Comparison of ENCODE assay signal across 10 mouse cellular contexts in genomic region chr15:78896149-78896548, GRCm38 (mm10). TPM values are rescaled to one million over a fixed set of nuclear protein-coding genes. Genes with fewer than 3 reads are reported as not detected.
DNase-seq lines count a peak whose midpoint lies in the region; ATAC-seq and TF ChIP-seq lines count a peak whose summit lies in the region.
"Had no signal": no experiment of that assay in that cellular context is flagged by ENCODE, and none has a peak within 500 bp of the region (broad histone marks: within the 10 kb centered on the region; RNA-seq: fewer than 3 reads in every experiment).

No protein-coding gene starts in this region.

- no peaks in the 10 kb centered on the region for H3K9me3 ChIP-seq in kidney, postnatal 0 days (replicated peaks; ENCODE audit: low read length)
- H3K9me3 ChIP-seq in kidney, embryonic 16.5 days (ENCODE audit: low read length): no peaks in the 10 kb centered on the region
- H3K9me3 ChIP-seq in liver, embryonic 16.5 days (replicated peaks; ENCODE audit: control insufficient read depth, low read length): no peaks in the 10 kb centered on the region
- H3K9me3 ChIP-seq: neural tube, embryonic 15.5 days had no signal

- 82% methylated on average over 3 of the region's 3 CpGs for WGBS in kidney, postnatal 0 days
- WGBS in kidney, embryonic 16.5 days: 78% methylated on average over 3 of the region's 3 CpGs
- 40% methylated on average over 3 of the region's 3 CpGs for WGBS in liver, embryonic 16.5 days (ENCODE audit: insufficient replicate concordance)

- H3K4me3 ChIP-seq in kidney, postnatal 0 days (replicated peaks; ENCODE audit: low read depth, low read length): no peak overlapping the region
- no peak overlapping the region for H3K4me3 ChIP-seq in kidney, embryonic 16.5 days (ENCODE audit: low read length)
- no peak overlapping the region for H3K4me3 ChIP-seq in liver, embryonic 16.5 days (ENCODE audit: low read depth, low read length)
- H3K4me3 ChIP-seq: neural tube, embryonic 15.5 days had no signal

- H3K27me3 ChIP-seq in kidney, postnatal 0 days (ENCODE audit: insufficient read depth, low read length): no peaks in the 10 kb centered on the region
- no peaks in the 10 kb centered on the region for H3K27me3 ChIP-seq in kidney, embryonic 16.5 days (ENCODE audit: insufficient read depth, low read length)
- H3K27me3 ChIP-seq in liver, embryonic 16.5 days (ENCODE audit: control insufficient read depth, insufficient read depth, low read depth, low read length): no peaks in the 10 kb centered on the region

- DNase-seq in kidney, postnatal 0 days (ENCODE audit: low spot score): no peak
- peak; percentile 55 for DNase-seq in thymus, postnatal 14 days
- no peak for DNase-seq in urinary bladder, adult 2 months (ENCODE audit: low spot score)
- DNase-seq in cerebellum, postnatal 14 days: no peak
- DNase-seq: left cerebral cortex, postnatal 4 days had no signal

- peaks cover 37% of the 10 kb centered on the region for H3K4me1 ChIP-seq in kidney, postnatal 0 days (replicated peaks; ENCODE audit: insufficient read depth, low read length)
- H3K4me1 ChIP-seq in kidney, embryonic 16.5 days (ENCODE audit: insufficient read depth, low read length): peaks cover 72% of the 10 kb centered on the region
- H3K4me1 ChIP-seq in liver, embryonic 16.5 days (ENCODE audit: control insufficient read depth, low read depth, low read length): peaks cover 81% of the 10 kb centered on the region

- peaks cover 24% of the 10 kb centered on the region for H3K36me3 ChIP-seq in kidney, postnatal 0 days (ENCODE audit: insufficient read depth, low read length)
- H3K36me3 ChIP-seq in kidney, embryonic 16.5 days (ENCODE audit: insufficient read depth, low read length): peaks cover 19% of the 10 kb centered on the region
- peaks cover 5% of the 10 kb centered on the region for H3K36me3 ChIP-seq in liver, embryonic 16.5 days (ENCODE audit: control insufficient read depth, insufficient read depth)

- ATAC-seq in kidney, postnatal 0 days (replicated peaks; ENCODE audit: low FRiP score, low read depth): no peak
- no peak for ATAC-seq in kidney, embryonic 16.5 days (ENCODE audit: low FRiP score, low TSS enrichment)
- ATAC-seq in activated CD4-positive, CD25-positive, alpha-beta regulatory T cell, adult 4 months: peak; percentile 57
- no peak for ATAC-seq in liver, embryonic 16.5 days (ENCODE audit: low read depth)
- no peak for ATAC-seq in cerebellum, adult (ENCODE audit: insufficient number of reproducible peaks, low FRiP score, low TSS enrichment)

- H3K9ac ChIP-seq in kidney, postnatal 0 days (ENCODE audit: low read depth, low read length): no peak overlapping the region
- no peak overlapping the region for H3K9ac ChIP-seq in kidney, embryonic 16.5 days (replicated peaks; ENCODE audit: low read length)
- no peak overlapping the region for H3K9ac ChIP-seq in liver, embryonic 16.5 days (ENCODE audit: low read depth, low read length)
- H3K9ac ChIP-seq: neural tube, embryonic 15.5 days had no signal

- H3K27ac ChIP-seq in kidney, postnatal 0 days: 0 out of 2 replicates have a peak overlapping the region, but pooled peaks have one; percentile 13
- H3K27ac ChIP-seq in kidney, embryonic 16.5 days (ENCODE audit: low read length): no peak overlapping the region
- peak overlapping the region; percentile 54 for H3K27ac ChIP-seq in liver, embryonic 16.5 days (ENCODE audit: low read length)
- H3K27ac ChIP-seq: neural tube, embryonic 15.5 days had no signal

- no peak overlapping the region for H3K4me2 ChIP-seq in kidney, postnatal 0 days (ENCODE audit: low read length)
- no peak overlapping the region for H3K4me2 ChIP-seq in kidney, embryonic 16.5 days (replicated peaks; ENCODE audit: low read depth, low read length)
- no peak overlapping the region for H3K4me2 ChIP-seq in liver, embryonic 16.5 days (ENCODE audit: low read depth, low read length)
- H3K4me2 ChIP-seq: neural tube, embryonic 15.5 days had no signal

- TF ChIP-seq CTCF in kidney, postnatal 0 days (IDR thresholded peaks at IDR 0.05; ENCODE audit: low read depth): no peak

RNA-seq across cellular contexts. Expression of gene Gm49510, which starts 3.3 kb away (rescaled TPM):
- 0.30 TPM in 1 of 2 replicates, not detected in the other for polyA plus RNA-seq in kidney, postnatal 0 days (2015; fragmentation: Nextera tagmentation; extraction: Ambion mirVana)
- polyA plus RNA-seq in kidney, embryonic 16.5 days (2015; fragmentation: Nextera tagmentation; extraction: Ambion mirVana): 0.37 and 0.70 TPM in 2 replicates
- polyA plus RNA-seq in activated CD4-positive, CD25-positive, alpha-beta regulatory T cell, adult 4 months (2017; shearing (Covaris generic)): not detected
- 0.18 and 0.22 TPM in 2 replicates for polyA plus RNA-seq in liver, embryonic 16.5 days (2015; fragmentation: Nextera tagmentation; extraction: Ambion mirVana)
- polyA plus RNA-seq in urinary bladder, adult 2 months (2012; rRNA removed): 0.04 and 0.06 TPM in 2 replicates
- polyA plus RNA-seq: neural tube, embryonic 15.5 days had no signal

RNA-seq across cellular contexts. Expression of gene Sh3bp1, which starts 3.4 kb away (rescaled TPM):
- polyA plus RNA-seq in kidney, postnatal 0 days (2015; fragmentation: Nextera tagmentation; extraction: Ambion mirVana): 19.6 and 24.6 TPM in 2 replicates
- 33.1 and 41.0 TPM in 2 replicates for polyA plus RNA-seq in kidney, embryonic 16.5 days (2015; fragmentation: Nextera tagmentation; extraction: Ambion mirVana)
- polyA plus RNA-seq in activated CD4-positive, CD25-positive, alpha-beta regulatory T cell, adult 4 months (2017; shearing (Covaris generic)): 10 to 100 TPM; 43.8 to 75.5 TPM
- 13.1 and 14.2 TPM in 2 replicates for polyA plus RNA-seq in liver, embryonic 16.5 days (2015; fragmentation: Nextera tagmentation; extraction: Ambion mirVana)
- 34.6 and 35.1 TPM in 2 replicates for polyA plus RNA-seq in urinary bladder, adult 2 months (2012; rRNA removed)

RNA-seq across cellular contexts. Expression of gene Pdxp, which starts 17.6 kb away (rescaled TPM):
- 7.1 and 7.8 TPM in 2 replicates for polyA plus RNA-seq in kidney, postnatal 0 days (2015; fragmentation: Nextera tagmentation; extraction: Ambion mirVana)
- 11.7 and 12.0 TPM in 2 replicates for polyA plus RNA-seq in kidney, embryonic 16.5 days (2015; fragmentation: Nextera tagmentation; extraction: Ambion mirVana)
- polyA plus RNA-seq in activated CD4-positive, CD25-positive, alpha-beta regulatory T cell, adult 4 months (2017; shearing (Covaris generic)): 1 to 10 TPM; 2.5 TPM
- 2.7 and 3.1 TPM in 2 replicates for polyA plus RNA-seq in liver, embryonic 16.5 days (2015; fragmentation: Nextera tagmentation; extraction: Ambion mirVana)
- polyA plus RNA-seq in urinary bladder, adult 2 months (2012; rRNA removed): 2.4 and 3.8 TPM in 2 replicates

RNA-seq across cellular contexts. Expression of gene Gga1, which starts 19.2 kb away (rescaled TPM):
- polyA plus RNA-seq in kidney, postnatal 0 days (2015; fragmentation: Nextera tagmentation; extraction: Ambion mirVana): 41.5 and 42.8 TPM in 2 replicates
- 54.7 and 61.9 TPM in 2 replicates for polyA plus RNA-seq in kidney, embryonic 16.5 days (2015; fragmentation: Nextera tagmentation; extraction: Ambion mirVana)
- 10 to 100 TPM; 13.8 to 18.1 TPM for polyA plus RNA-seq in activated CD4-positive, CD25-positive, alpha-beta regulatory T cell, adult 4 months (2017; shearing (Covaris generic))
- 18.6 and 19.6 TPM in 2 replicates for polyA plus RNA-seq in liver, embryonic 16.5 days (2015; fragmentation: Nextera tagmentation; extraction: Ambion mirVana)
- 53.5 and 56.7 TPM in 2 replicates for polyA plus RNA-seq in urinary bladder, adult 2 months (2012; rRNA removed)

RNA-seq across cellular contexts. Expression of gene Lgals1, which starts 30.4 kb away (rescaled TPM):
- polyA plus RNA-seq in kidney, postnatal 0 days (2015; fragmentation: Nextera tagmentation; extraction: Ambion mirVana): 576 and 592 TPM in 2 replicates
- 659 and 673 TPM in 2 replicates for polyA plus RNA-seq in kidney, embryonic 16.5 days (2015; fragmentation: Nextera tagmentation; extraction: Ambion mirVana)
- 1,000 to 10,000 TPM in 1 of 2 experiments, 100 to 1,000 TPM in 1; 804 to 1,171 TPM for polyA plus RNA-seq in activated CD4-positive, CD25-positive, alpha-beta regulatory T cell, adult 4 months (2017; shearing (Covaris generic))
- 295 and 318 TPM in 2 replicates for polyA plus RNA-seq in liver, embryonic 16.5 days (2015; fragmentation: Nextera tagmentation; extraction: Ambion mirVana)
- polyA plus RNA-seq in urinary bladder, adult 2 months (2012; rRNA removed): 979 and 1,151 TPM in 2 replicates
